Mouse (Mus musculus) megakaryocyte, embryonic 14.5 days (primary cell): ENCODE data around the gene Ptges3l.
"Not testable (repeated sequence)": the region's sequence is repeated elsewhere in the genome, so short reads cannot be mapped to it uniquely, and the experiment has no call there.

Experiments
- FLI1 ChIP-seq: IDR thresholded peaks from 2 replicates; pipeline ENCODE4 v1.6.1; 2012; ENCODE audit warnings: low read length, inconsistent platforms, mixed read lengths
- GATA1 ChIP-seq: IDR thresholded peaks from 3 replicates; pipeline ENCODE4 v1.6.1; 2012; ENCODE audit warnings: mixed read lengths, low read length, inconsistent platforms, borderline replicate concordance

DNA sequence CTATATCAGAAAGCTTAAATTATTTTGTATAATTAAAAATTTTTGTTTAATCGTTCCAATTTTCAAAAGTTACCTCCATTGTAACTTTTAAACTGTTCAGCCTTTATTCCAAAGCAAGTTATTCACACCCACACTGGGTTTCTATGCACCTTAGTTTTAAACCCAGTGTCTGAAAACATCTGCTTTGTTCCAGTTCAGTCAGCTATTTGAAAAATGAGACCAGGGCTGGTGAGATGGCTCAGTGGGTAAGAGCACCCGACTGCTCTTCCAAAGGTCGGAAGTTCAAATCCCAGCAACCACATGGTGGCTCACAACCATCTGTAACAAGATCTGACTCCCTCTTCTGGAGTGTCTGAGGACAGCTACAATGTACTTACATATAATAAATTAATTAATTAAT, 12.9 kb upstream of the Ptges3l start:
- not testable (repeated sequence) for TF ChIP-seq GATA1, FLI1
